Mouse (Mus musculus): ENCODE data around the gene Maco1. TPM values are rescaled to one million over a fixed set of nuclear protein-coding genes. Genes with fewer than 3 reads are reported as not detected.

The Maco1 gene
- total RNA-seq (2014; fragmentation: Nextera tagmentation) (14.7 and 26.1 TPM in 2 replicates), total RNA-seq (2017) (33.2 and 34.1 TPM in 2 replicates)

- ATAC-seq (replicated peaks; ENCODE audit: poor library complexity, severe bottlenecking): peak; percentile 78
Observed at GRCm38 (mm10) chr4:134853259-134853636, at the start of gene Maco1. TSS of gene Maco1 (minus strand) at chr4:134853345.

GRCm38 (mm10) chr4:134901126-134901525 is 48.0 kb upstream of the Maco1 start:
- ATAC-seq (replicated peaks; ENCODE audit: poor library complexity, severe bottlenecking): no peak

GRCm38 (mm10) chr4:134897256-134897655 is 44.1 kb upstream of the Maco1 start:
- no peak for ATAC-seq (replicated peaks; ENCODE audit: poor library complexity, severe bottlenecking)

- no peak for ATAC-seq (replicated peaks; ENCODE audit: poor library complexity, severe bottlenecking)
Observed at GRCm38 (mm10) chr4:134892096-134892495, 39.0 kb upstream of the Maco1 start.

- ATAC-seq (replicated peaks; ENCODE audit: poor library complexity, severe bottlenecking): no peak
Observed at GRCm38 (mm10) chr4:134884364-134884763, 31.2 kb upstream of the Maco1 start.

- no peak for ATAC-seq (replicated peaks; ENCODE audit: poor library complexity, severe bottlenecking)
Observed at GRCm38 (mm10) chr4:134883808-134884207, 30.7 kb upstream of the Maco1 start.

- ATAC-seq (replicated peaks; ENCODE audit: poor library complexity, severe bottlenecking): peak; percentile 66
Observed at GRCm38 (mm10) chr4:134883266-134883665, 30.1 kb upstream of the Maco1 start.

GRCm38 (mm10) chr4:134880041-134880440 is 26.9 kb upstream of the Maco1 start:
- no peak for ATAC-seq (replicated peaks; ENCODE audit: poor library complexity, severe bottlenecking)

- ATAC-seq (replicated peaks; ENCODE audit: poor library complexity, severe bottlenecking): peak; percentile 71
Observed at GRCm38 (mm10) chr4:134879410-134879981, 26.4 kb upstream of the Maco1 start.

GRCm38 (mm10) chr4:134876171-134876570 is 23.0 kb upstream of the Maco1 start:
- ATAC-seq (replicated peaks; ENCODE audit: poor library complexity, severe bottlenecking): no peak

- no peak for ATAC-seq (replicated peaks; ENCODE audit: poor library complexity, severe bottlenecking)
Observed at GRCm38 (mm10) chr4:134871950-134872349, 18.8 kb upstream of the Maco1 start.

GRCm38 (mm10) chr4:134871477-134871876 is 18.3 kb upstream of the Maco1 start:
- ATAC-seq (replicated peaks; ENCODE audit: poor library complexity, severe bottlenecking): no peak

- no peak for ATAC-seq (replicated peaks; ENCODE audit: poor library complexity, severe bottlenecking)
Observed at GRCm38 (mm10) chr4:134869815-134870375, 16.8 kb upstream of the Maco1 start.

GRCm38 (mm10) chr4:134869068-134869730 is 16.1 kb upstream of the Maco1 start:
- no peak for ATAC-seq (replicated peaks; ENCODE audit: poor library complexity, severe bottlenecking)

- no peak for ATAC-seq (replicated peaks; ENCODE audit: poor library complexity, severe bottlenecking)
Observed at GRCm38 (mm10) chr4:134868490-134868889, 15.3 kb upstream of the Maco1 start.

GRCm38 (mm10) chr4:134868065-134868464 is 14.9 kb upstream of the Maco1 start:
- ATAC-seq (replicated peaks; ENCODE audit: poor library complexity, severe bottlenecking): no peak

- ATAC-seq (replicated peaks; ENCODE audit: poor library complexity, severe bottlenecking): no peak
Observed at GRCm38 (mm10) chr4:134867661-134868060, 14.5 kb upstream of the Maco1 start.

GRCm38 (mm10) chr4:134867213-134867612 is 14.1 kb upstream of the Maco1 start:
- ATAC-seq (replicated peaks; ENCODE audit: poor library complexity, severe bottlenecking): no peak

- no peak for ATAC-seq (replicated peaks; ENCODE audit: poor library complexity, severe bottlenecking)
Observed at GRCm38 (mm10) chr4:134865789-134866188, 12.6 kb upstream of the Maco1 start.

GRCm38 (mm10) chr4:134865340-134865739 is 12.2 kb upstream of the Maco1 start:
- no peak for ATAC-seq (replicated peaks; ENCODE audit: poor library complexity, severe bottlenecking)

GRCm38 (mm10) chr4:134863937-134864729 is 11.0 kb upstream of the Maco1 start, which contains the start of gene Rhd:
TSS of gene Rhd (plus strand) at chr4:134864536.
- ATAC-seq (replicated peaks; ENCODE audit: poor library complexity, severe bottlenecking): no peak

Measured in granulocyte monocyte progenitor cell, adult 5-6 weeks (primary cell).